In the genomic region with DNA sequence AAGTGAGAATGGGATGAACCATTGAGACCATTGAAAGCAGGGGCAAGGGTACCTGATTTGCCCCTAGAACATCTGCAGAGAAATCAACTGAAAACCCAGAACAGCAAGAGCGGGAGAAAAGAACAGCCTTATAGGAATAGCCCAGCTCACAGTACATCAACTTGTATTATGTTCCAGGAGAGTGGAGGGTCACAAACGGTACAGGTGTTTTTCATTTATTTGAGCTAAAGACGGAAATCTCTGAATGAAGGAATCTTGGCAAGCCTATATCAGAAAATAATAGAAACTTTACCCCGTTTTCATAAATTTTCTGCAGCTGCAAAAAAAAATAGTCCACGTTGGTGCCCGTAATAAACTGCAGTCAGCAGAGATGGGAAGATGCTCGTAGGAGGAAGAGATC, we compare ENCODE assay signal across 26 mouse cellular contexts.
"Had no signal": no experiment of that assay in that cellular context is flagged by ENCODE, and none has a peak within 500 bp of the region (broad histone marks: within the 10 kb centered on the region; RNA-seq: fewer than 3 reads in every experiment).

No protein-coding gene starts in this region.

- DNase-seq: gastrocnemius, adult 2 months; gastrocnemius, postnatal 10 days; gastrocnemius, postnatal 25 days; heart, adult 18-20 months; heart, postnatal 10 days; heart, postnatal 4 days; kidney, adult 18-20 months; kidney, adult 8-10 months; kidney, postnatal 14 days; kidney, postnatal 36 days; layer of hippocampus, adult 9-11 months; layer of hippocampus, postnatal 36 days; left cerebral cortex, postnatal 4 days had no signal

- ATAC-seq: hindbrain, embryonic 16.5 days; inflammation-experienced regulatory T-cells, adult 6 months; intestine, embryonic 15.5 days; intestine, postnatal 0 days; liver, embryonic 12.5 days had no signal

- H3K9me3 ChIP-seq: heart, embryonic 10.5 days; heart, embryonic 12.5 days; hindbrain, embryonic 10.5 days; intestine, embryonic 15.5 days; limb, embryonic 15.5 days; liver, embryonic 12.5 days had no signal

- H3K27me3 ChIP-seq: heart, embryonic 12.5 days; hindbrain, embryonic 12.5 days; intestine, embryonic 15.5 days; limb, embryonic 15.5 days had no signal

- H3K27ac ChIP-seq: gastrocnemius, adult 2 months; heart, embryonic 10.5 days; hindbrain, embryonic 10.5 days; hindbrain, embryonic 12.5 days; hindbrain, embryonic 14.5 days; intestine, embryonic 15.5 days; kidney, postnatal 0 days; limb, embryonic 15.5 days; liver, embryonic 12.5 days; liver, embryonic 14.5 days had no signal

- H3K9ac ChIP-seq: heart, embryonic 12.5 days; hindbrain, embryonic 12.5 days; hindbrain, embryonic 14.5 days; intestine, embryonic 15.5 days; limb, embryonic 15.5 days; liver, embryonic 12.5 days; liver, embryonic 14.5 days had no signal

- H3K4me2 ChIP-seq: heart, embryonic 12.5 days; hindbrain, embryonic 12.5 days; hindbrain, embryonic 14.5 days; intestine, embryonic 15.5 days; limb, embryonic 15.5 days; liver, embryonic 12.5 days had no signal

- H3K4me1 ChIP-seq: heart, embryonic 10.5 days; heart, embryonic 12.5 days; intestine, embryonic 15.5 days; limb, embryonic 15.5 days had no signal

- H3K4me3 ChIP-seq: gastrocnemius, adult 2 months; heart, embryonic 10.5 days; heart, embryonic 12.5 days; hindbrain, embryonic 10.5 days; hindbrain, embryonic 12.5 days; intestine, embryonic 15.5 days; limb, embryonic 15.5 days; liver, embryonic 12.5 days had no signal

- H3K36me3 ChIP-seq: heart, embryonic 10.5 days; heart, embryonic 12.5 days; hindbrain, embryonic 10.5 days; hindbrain, embryonic 12.5 days; intestine, embryonic 15.5 days; limb, embryonic 15.5 days; liver, embryonic 12.5 days had no signal
